Mouse (Mus musculus) liver, adult 2 months (tissue): ENCODE data around the gene Pak4. TPM values are rescaled to one million over a fixed set of nuclear protein-coding genes. Genes with fewer than 3 reads are reported as not detected.

Experiments used
- DNase-seq: peaks from one replicate; pipeline ENCODE4 v3.0.0-alpha.2; 2011; ENCODE audit warnings: low read depth, low spot score; ENCODE audit errors: extremely low read depth
- H3K27ac ChIP-seq: fragments of 200-500 bp; replicated peaks from 2 replicates; pipeline ENCODE4 v1.5.1; 2012; ENCODE audit warnings: low read depth, mild to moderate bottlenecking, control low read depth, inconsistent platforms, low read length; ENCODE audit not compliant: insufficient read depth
- H3K27me3 ChIP-seq: fragments of 200-500 bp; 2 replicates; pipeline ENCODE4 v1.6.1; 2012; ENCODE audit warnings: mild to moderate bottlenecking, moderate library complexity, low read length, inconsistent platforms; ENCODE audit not compliant: control insufficient read depth, insufficient read depth
- H3K36me3 ChIP-seq: fragments of 200-500 bp; 2 replicates; pipeline ENCODE4 v1.6.1; 2012; ENCODE audit warnings: low read length, inconsistent platforms; ENCODE audit not compliant: control insufficient read depth, insufficient read depth
- H3K4me1 ChIP-seq: fragments of 200-500 bp; 2 replicates; pipeline ENCODE4 v1.6.1; 2011; ENCODE audit warnings: low read length; ENCODE audit not compliant: control insufficient read depth, insufficient read depth
- H3K4me3 ChIP-seq: fragments of 200-500 bp; 2 replicates; pipeline ENCODE4 v1.5.1; 2011; ENCODE audit warnings: low read depth, mild to moderate bottlenecking, control low read depth, low read length, moderate library complexity; ENCODE audit not compliant: insufficient read depth
- H3K79me2 ChIP-seq: fragments of 200-500 bp; 2 replicates; pipeline ENCODE4 v1.6.1; 2012; ENCODE audit warnings: inconsistent platforms, mild to moderate bottlenecking, low read length, moderate library complexity; ENCODE audit not compliant: control insufficient read depth, insufficient read depth
- H3K9ac ChIP-seq: fragments of 200-500 bp; 2 replicates; pipeline ENCODE4 v1.6.1; 2012; ENCODE audit warnings: low read depth, mild to moderate bottlenecking, control low read depth, inconsistent platforms, low read length
- CTCF ChIP-seq: fragments of 200-500 bp; IDR thresholded peaks from 2 replicates; pipeline ENCODE4 v1.5.1; 2011; ENCODE audit warnings: low read depth, low read length, control low read depth
- POLR2A ChIP-seq: fragments of 200-500 bp; IDR thresholded peaks from 2 replicates; pipeline ENCODE4 v1.6.1; 2011; ENCODE audit warnings: low read length, control low read depth; ENCODE audit not compliant: insufficient read depth; ENCODE audit errors: extremely low read depth
- WGBS: fragments of 180-500 bp; shearing (Covaris S2); methylation state at CpG from one replicate; pipeline ENCODE4 v1.1.7; 2018; 5-methylcytosine and 5-hydroxymethylcytosine counted together
- polyA plus RNA-seq: library from polyadenylated mRNA; depleted of rRNA; stranded (reverse); fragments of >200 nt; gene quantifications from 2 replicates; pipeline ENCODE4 v1.2.3, GENCODE M21; 2012
- total RNA-seq: library from RNA; depleted of rRNA; stranded (reverse); fragments of >200 nt; gene quantifications from 2 replicates; pipeline ENCODE4 v1.2.3, GENCODE M21; 2014

Pak4 gene
- total and polyA plus RNA-seq, 2 experiments, result 4.0 to 14.9 TPM

DNA sequence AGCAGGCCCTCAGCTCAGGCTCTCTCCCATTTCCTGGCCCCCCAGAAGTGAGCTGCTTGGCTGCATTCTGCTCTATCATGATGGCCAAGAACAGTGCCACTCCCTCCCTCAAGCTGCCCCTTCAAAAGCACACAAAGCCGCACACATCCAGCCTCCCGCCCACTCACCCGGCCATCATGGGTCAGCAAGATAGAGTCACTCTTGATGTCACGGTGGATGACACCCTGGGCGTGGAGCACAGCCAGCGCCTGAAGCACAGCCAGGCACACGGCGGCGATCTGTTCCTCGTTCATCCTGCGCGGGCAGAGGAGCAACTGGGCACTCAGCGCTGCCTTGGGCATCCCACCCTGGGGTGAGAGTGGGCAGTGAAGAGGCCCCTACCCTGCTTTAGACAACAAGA lies 35.6 kb downstream of the Pak4 start:
- H3K4me3 ChIP-seq, result no peak overlapping the region
- 83% methylated on average over 13 of the region's 13 CpGs for WGBS
- no peaks in the 10 kb centered on the region for H3K4me1 ChIP-seq
- H3K9ac ChIP-seq, result no peak overlapping the region
- H3K36me3 ChIP-seq, result peaks cover 4% of the 10 kb centered on the region; the same call in 1 of the 2 replicates
- TF ChIP-seq CTCF (no peak), POLR2A (no peak)
- no peak for DNase-seq
- H3K79me2 ChIP-seq, result no peaks in the 10 kb centered on the region
- H3K27me3 ChIP-seq, result no peaks in the 10 kb centered on the region
- no peak overlapping the region for H3K27ac ChIP-seq

DNA sequence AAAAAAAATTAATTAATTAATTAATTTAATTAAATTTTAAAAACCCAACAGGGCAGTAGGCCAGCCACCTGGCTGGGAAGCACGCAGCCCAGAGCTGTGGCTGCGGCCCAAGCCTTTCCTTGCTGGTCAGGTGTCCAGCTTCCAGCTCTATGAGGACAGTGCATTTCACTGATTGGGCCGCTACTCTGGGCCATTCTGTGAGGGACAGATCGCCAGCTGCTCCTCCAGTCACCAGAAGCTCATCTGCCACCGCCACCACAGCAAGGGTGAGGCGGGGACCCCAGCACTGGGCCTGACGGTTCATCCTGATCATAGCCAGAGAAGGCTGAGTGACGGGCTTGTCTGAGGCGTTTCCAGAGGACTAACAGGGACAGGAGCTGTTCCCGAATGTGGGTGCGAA lies 36.0 kb downstream of the Pak4 start:
- Histone ChIP-seq H3K9ac (no peak overlapping the region), H3K79me2 (no peaks in the 10 kb centered on the region), H3K4me1 (no peaks in the 10 kb centered on the region), H3K4me3 (no peak overlapping the region), H3K27ac (no peak overlapping the region), H3K27me3 (no peaks in the 10 kb centered on the region), H3K36me3 (peaks cover 4% of the 10 kb centered on the region; the same call in 1 of the 2 replicates)
- DNase-seq, result no peak
- WGBS, result 94% methylated on average over 11 of the region's 11 CpGs
- TF ChIP-seq CTCF (no peak), POLR2A (no peak)

DNA sequence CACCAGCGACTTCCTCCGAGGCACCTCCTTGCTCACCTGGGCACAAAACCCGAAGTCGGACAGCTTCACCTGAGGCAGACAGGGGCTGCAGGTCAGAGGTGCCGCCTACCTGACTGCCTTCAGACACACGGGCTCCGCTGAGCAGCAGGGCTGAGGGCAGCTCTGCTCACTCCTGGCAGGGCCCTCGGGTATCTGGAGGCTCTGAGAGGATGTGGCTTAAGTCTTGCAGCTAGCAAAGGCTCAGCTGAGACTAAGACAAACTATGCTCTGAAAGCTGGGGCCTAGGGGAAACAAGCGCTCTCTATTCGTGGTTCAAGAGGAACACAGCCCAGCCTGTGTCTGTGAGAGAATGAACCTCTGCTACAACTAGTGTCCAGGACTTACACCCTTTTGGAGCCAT lies 37.1 kb downstream of the Pak4 start:
- no peak overlapping the region for H3K27ac ChIP-seq
- H3K9ac ChIP-seq, result no peak overlapping the region
- H3K79me2 ChIP-seq, result no peaks in the 10 kb centered on the region
- no peak overlapping the region for H3K4me3 ChIP-seq
- no peak for TF ChIP-seq POLR2A
- TF ChIP-seq CTCF, result no peak
- H3K36me3 ChIP-seq, result peaks cover 4% of the 10 kb centered on the region; the same call in 1 of the 2 replicates
- 96% methylated on average over 10 of the region's 10 CpGs for WGBS
- no peaks in the 10 kb centered on the region for H3K4me1 ChIP-seq
- H3K27me3 ChIP-seq, result no peaks in the 10 kb centered on the region
- DNase-seq, result no peak

DNA sequence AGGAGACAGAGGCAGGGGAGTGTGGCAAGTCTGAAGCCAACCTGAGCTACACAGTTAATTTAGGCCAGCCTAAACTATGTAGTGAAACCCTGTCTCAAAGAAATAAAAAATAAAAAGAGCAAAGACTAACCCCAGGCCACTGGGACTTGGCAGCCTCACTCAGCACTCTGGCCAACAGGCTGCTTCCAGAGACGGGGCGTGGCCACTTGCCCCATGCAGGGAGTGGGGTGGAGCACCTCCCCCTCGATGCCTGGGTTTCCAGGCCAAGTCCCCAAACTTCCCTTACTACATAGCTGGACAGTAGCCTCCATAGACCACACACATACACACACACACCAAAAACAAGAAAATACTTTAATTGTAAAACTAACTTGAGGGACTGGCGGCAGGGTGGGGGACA lies 39.5 kb downstream of the Pak4 start:
- peak; percentile 67 for DNase-seq
- TF ChIP-seq POLR2A (no peak), CTCF (no peak)
- Histone ChIP-seq H3K36me3 (peaks cover 4% of the 10 kb centered on the region; the same call in 1 of the 2 replicates), H3K9ac (no peak overlapping the region), H3K27me3 (no peaks in the 10 kb centered on the region), H3K4me1 (no peaks in the 10 kb centered on the region), H3K79me2 (no peaks in the 10 kb centered on the region), H3K4me3 (no peak overlapping the region), H3K27ac (no peak overlapping the region)
- WGBS, result 31% methylated on average over 4 of the region's 4 CpGs

DNA sequence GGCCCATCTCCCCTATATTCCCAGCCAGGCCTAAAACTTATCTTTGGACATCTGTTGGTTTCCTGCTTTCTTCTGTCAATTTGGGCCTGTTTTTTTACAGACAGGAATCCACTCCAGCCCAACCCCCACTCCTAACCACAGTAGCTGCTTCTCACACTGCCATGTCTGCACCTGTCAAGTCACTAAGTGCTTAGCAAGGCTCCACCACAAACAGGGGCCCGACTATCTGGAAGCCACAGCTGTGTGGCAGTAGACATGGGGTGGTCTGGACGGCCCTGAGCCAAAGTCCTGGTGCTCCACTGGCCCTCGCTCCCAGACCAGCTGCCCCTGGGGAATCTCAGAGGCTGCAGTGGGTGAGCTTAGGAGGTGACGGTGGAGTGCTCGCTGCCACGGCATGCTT lies 40.3 kb downstream of the Pak4 start:
- Histone ChIP-seq H3K36me3 (peaks cover 4% of the 10 kb centered on the region; the same call in 1 of the 2 replicates), H3K4me3 (no peak overlapping the region), H3K27ac (no peak overlapping the region), H3K4me1 (no peaks in the 10 kb centered on the region), H3K27me3 (no peaks in the 10 kb centered on the region), H3K9ac (no peak overlapping the region), H3K79me2 (no peaks in the 10 kb centered on the region)
- TF ChIP-seq CTCF (no peak), POLR2A (no peak)
- WGBS, result 84% methylated on average over 6 of the region's 6 CpGs
- DNase-seq, result no peak

DNA sequence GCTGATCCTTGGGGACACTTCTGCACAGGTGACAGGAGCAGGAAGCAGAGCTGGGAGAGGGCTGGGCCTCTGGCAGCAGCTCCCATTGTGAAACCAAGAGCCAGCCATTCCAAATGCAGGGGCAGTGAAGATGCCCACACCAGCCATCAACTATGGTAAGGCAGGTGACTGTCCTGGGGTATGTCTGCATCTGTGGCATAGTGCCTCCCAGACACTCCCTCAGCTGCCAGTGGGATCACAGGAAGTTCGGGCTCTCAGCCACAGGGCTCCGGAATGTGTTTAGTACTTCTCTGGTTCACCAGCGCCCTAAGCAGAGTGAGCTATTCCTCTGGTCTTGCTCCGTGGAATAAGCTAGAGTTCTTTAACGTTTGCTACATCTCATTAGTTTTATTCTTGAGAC lies 40.9 kb downstream of the Pak4 start:
- no peak for TF ChIP-seq POLR2A
- TF ChIP-seq CTCF, result no peak
- H3K79me2 ChIP-seq, result no peaks in the 10 kb centered on the region
- 72% methylated on average over 5 of the region's 5 CpGs for WGBS
- peaks cover 4% of the 10 kb centered on the region; the same call in 1 of the 2 replicates for H3K36me3 ChIP-seq
- H3K27me3 ChIP-seq, result no peaks in the 10 kb centered on the region
- H3K9ac ChIP-seq, result no peak overlapping the region
- H3K4me3 ChIP-seq, result no peak overlapping the region
- H3K4me1 ChIP-seq, result no peaks in the 10 kb centered on the region
- H3K27ac ChIP-seq, result no peak overlapping the region
- DNase-seq, result no peak
